Mouse (Mus musculus): ENCODE results near the gene Eef1e1. TPM values are rescaled to one million over a fixed set of nuclear protein-coding genes. Genes with fewer than 3 reads are reported as not detected.

The Eef1e1 gene
- polyA plus RNA-seq, 2 experiments = 21.4 to 44.4 TPM

DNA sequence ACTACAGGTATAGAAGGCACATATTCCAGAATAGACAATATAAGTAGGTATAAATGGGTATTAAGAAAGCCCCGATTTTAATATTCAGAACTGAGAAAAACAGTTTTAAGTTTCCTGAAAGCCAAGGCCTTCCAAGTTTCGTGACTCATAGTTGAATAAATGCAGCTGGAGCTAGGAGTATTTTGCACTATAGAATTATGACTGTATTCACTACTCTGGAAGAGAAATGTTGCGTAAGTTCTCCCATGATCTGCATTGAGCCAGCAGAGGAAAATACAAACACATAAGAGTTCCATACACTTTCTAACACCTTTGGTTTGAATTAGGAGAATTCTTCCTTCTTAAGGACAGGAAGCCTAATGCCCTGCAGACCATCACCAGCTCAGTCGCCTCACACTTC, 8.6 kb downstream of the Eef1e1 start:
- H3K9ac ChIP-seq (ENCODE audit: low read depth, low read length, severe bottlenecking) = no peak overlapping the region
- H3K4me2 ChIP-seq (replicated peaks; ENCODE audit: low read depth, low read length, severe bottlenecking) = no peak overlapping the region
- H3K9me3 ChIP-seq (ENCODE audit: control insufficient read depth, low read length) = no peaks in the 10 kb centered on the region
- H3K36me3 ChIP-seq (ENCODE audit: control insufficient read depth, insufficient read depth, low read length) = peaks cover 91% of the 10 kb centered on the region
- no peak overlapping the region for H3K27ac ChIP-seq (replicated peaks; ENCODE audit: low read depth, low read length)
- ATAC-seq (ENCODE audit: low FRiP score, low read depth) = no peak
- TF ChIP-seq POLR2A (IDR thresholded peaks at IDR 0.05; ENCODE audit: borderline replicate concordance, extremely low read depth, insufficient read depth, insufficient read length) = no peak
- WGBS = 87% methylated on average over 4 of the region's 4 CpGs
- no peaks in the 10 kb centered on the region for H3K4me1 ChIP-seq (ENCODE audit: control insufficient read depth, insufficient read depth, low read length)
- DNase-seq (ENCODE audit: low spot score) = no peak
- H3K4me3 ChIP-seq (replicated peaks; ENCODE audit: low read length) = no peak overlapping the region
- no peaks in the 10 kb centered on the region for H3K27me3 ChIP-seq (ENCODE audit: control insufficient read depth, insufficient read depth, low read length)

DNA sequence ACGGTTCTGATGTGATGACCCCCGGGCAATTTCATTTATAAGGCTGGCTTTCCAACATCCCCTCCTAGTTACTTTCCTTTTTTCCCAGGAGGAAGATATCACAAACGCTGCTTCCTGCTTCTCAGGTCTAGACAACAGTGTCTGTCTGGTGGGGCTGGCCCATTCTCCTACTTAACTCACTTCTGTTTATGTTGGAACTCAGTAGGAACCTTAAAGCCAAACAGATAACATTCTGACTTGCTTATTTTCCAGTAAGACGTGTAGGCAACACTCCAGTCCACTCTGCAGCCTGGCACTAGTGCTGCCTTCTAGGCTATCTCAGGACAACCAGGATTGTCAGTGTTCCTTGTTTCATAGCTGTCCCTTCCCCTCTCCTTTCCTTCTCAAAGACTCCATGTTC, 9.8 kb downstream of the Eef1e1 start:
- Histone ChIP-seq H3K9me3 (ENCODE audit: control insufficient read depth, low read length) (no peaks in the 10 kb centered on the region), H3K4me2 (replicated peaks; ENCODE audit: low read depth, low read length, severe bottlenecking) (no peak overlapping the region), H3K4me1 (ENCODE audit: control insufficient read depth, insufficient read depth, low read length) (no peaks in the 10 kb centered on the region), H3K27me3 (ENCODE audit: control insufficient read depth, insufficient read depth, low read length) (no peaks in the 10 kb centered on the region), H3K27ac (replicated peaks; ENCODE audit: low read depth, low read length) (no peak overlapping the region), H3K36me3 (ENCODE audit: control insufficient read depth, insufficient read depth, low read length) (peaks cover 91% of the 10 kb centered on the region), H3K9ac (ENCODE audit: low read depth, low read length, severe bottlenecking) (no peak overlapping the region), H3K4me3 (replicated peaks; ENCODE audit: low read length) (no peak overlapping the region)
- WGBS = 85% methylated on average over 4 of the region's 4 CpGs
- ATAC-seq (ENCODE audit: low FRiP score, low read depth) = no peak
- DNase-seq (ENCODE audit: low spot score) = no peak
- no peak for TF ChIP-seq POLR2A (IDR thresholded peaks at IDR 0.05; ENCODE audit: borderline replicate concordance, extremely low read depth, insufficient read depth, insufficient read length)

DNA sequence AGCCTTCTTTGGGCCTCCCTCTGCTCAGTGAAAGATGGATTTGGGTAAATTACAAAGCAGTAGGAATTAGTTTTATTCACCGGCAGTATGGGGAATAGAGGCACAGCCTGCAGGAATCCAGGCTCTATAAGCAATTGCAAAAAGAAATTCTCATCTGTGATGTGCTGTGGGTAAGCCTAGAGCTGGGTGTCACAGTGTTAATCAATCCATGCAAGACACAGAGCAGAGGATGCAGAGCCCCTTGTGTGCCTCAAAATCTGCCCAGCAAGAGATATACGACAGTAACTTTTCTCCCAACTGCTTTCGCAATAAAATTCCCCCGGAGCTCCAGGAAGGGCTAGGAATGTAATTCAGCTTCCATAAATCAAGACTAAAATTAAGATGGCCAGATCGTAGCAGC, 17.4 kb downstream of the Eef1e1 start:
- ATAC-seq (ENCODE audit: low FRiP score, low read depth) = peak; percentile 44; the same call in 1 of the 2 replicates
- DNase-seq (ENCODE audit: low spot score) = no peak
- Histone ChIP-seq H3K27me3 (ENCODE audit: control insufficient read depth, insufficient read depth, low read length) (no peaks in the 10 kb centered on the region), H3K4me3 (replicated peaks; ENCODE audit: low read length) (no peak overlapping the region), H3K9ac (ENCODE audit: low read depth, low read length, severe bottlenecking) (no peak overlapping the region), H3K4me2 (replicated peaks; ENCODE audit: low read depth, low read length, severe bottlenecking) (no peak overlapping the region), H3K4me1 (ENCODE audit: control insufficient read depth, insufficient read depth, low read length) (no peaks in the 10 kb centered on the region), H3K27ac (replicated peaks; ENCODE audit: low read depth, low read length) (no peak overlapping the region), H3K36me3 (ENCODE audit: control insufficient read depth, insufficient read depth, low read length) (peaks cover 28% of the 10 kb centered on the region), H3K9me3 (ENCODE audit: control insufficient read depth, low read length) (peaks cover 3% of the 10 kb centered on the region; the same call in 1 of the 2 replicates)
- WGBS = 56% methylated on average over 5 of the region's 5 CpGs
- no peak for TF ChIP-seq POLR2A (IDR thresholded peaks at IDR 0.05; ENCODE audit: borderline replicate concordance, extremely low read depth, insufficient read depth, insufficient read length)

DNA sequence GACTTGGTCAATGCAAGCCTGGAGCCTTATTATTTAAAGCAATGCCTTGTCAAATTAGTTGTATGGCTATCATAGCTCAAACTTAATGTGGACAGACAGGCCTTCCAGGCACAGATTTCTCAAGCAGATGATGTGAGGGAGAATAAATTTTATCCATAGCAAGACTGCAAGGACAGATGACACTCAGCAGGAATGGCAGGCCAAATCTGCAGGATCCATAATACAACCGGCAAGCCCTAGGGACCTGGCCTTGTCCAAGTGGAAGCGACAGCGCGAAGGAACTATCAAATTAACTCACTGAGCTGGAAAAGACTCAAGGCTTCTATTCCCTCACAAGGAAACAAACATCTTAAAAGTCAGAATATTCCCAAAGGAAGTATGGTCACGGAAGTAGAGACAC, 17.9 kb downstream of the Eef1e1 start:
- no peak overlapping the region for H3K9ac ChIP-seq (ENCODE audit: low read depth, low read length, severe bottlenecking)
- H3K4me3 ChIP-seq (replicated peaks; ENCODE audit: low read length) = no peak overlapping the region
- TF ChIP-seq POLR2A (IDR thresholded peaks at IDR 0.05; ENCODE audit: borderline replicate concordance, extremely low read depth, insufficient read depth, insufficient read length) = no peak
- H3K36me3 ChIP-seq (ENCODE audit: control insufficient read depth, insufficient read depth, low read length) = peaks cover 25% of the 10 kb centered on the region
- ATAC-seq (ENCODE audit: low FRiP score, low read depth) (no peak), DNase-seq (ENCODE audit: low spot score) (no peak)
- H3K27ac ChIP-seq (replicated peaks; ENCODE audit: low read depth, low read length) = no peak overlapping the region
- no peaks in the 10 kb centered on the region for H3K27me3 ChIP-seq (ENCODE audit: control insufficient read depth, insufficient read depth, low read length)
- WGBS = 86% methylated on average over 5 of the region's 5 CpGs
- H3K4me1 ChIP-seq (ENCODE audit: control insufficient read depth, insufficient read depth, low read length) = no peaks in the 10 kb centered on the region
- no peak overlapping the region for H3K4me2 ChIP-seq (replicated peaks; ENCODE audit: low read depth, low read length, severe bottlenecking)
- peaks cover 3% of the 10 kb centered on the region; the same call in 1 of the 2 replicates for H3K9me3 ChIP-seq (ENCODE audit: control insufficient read depth, low read length)

DNA sequence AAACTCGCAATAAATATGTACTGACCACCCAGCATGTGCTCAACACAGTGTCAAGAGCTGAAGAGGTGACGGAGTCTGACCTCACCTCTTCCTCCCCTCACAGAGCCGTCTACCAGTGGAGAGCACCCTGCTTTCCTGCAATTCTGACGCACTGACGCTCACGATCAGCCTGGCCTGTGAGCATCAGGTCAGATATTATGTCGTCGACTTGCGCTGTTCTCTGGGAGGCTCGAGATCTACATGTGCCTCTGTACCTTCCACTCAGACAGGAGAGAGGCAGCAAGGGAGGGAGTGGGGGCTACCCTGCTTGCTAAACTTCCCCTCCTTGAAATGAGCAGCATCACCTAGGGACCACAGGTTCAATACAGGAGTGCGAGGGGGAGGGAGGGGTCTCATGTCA, 20.2 kb downstream of the Eef1e1 start:
- no peak overlapping the region for H3K27ac ChIP-seq (replicated peaks; ENCODE audit: low read depth, low read length)
- H3K4me3 ChIP-seq (replicated peaks; ENCODE audit: low read length) = no peak overlapping the region
- no peak for ATAC-seq (ENCODE audit: low FRiP score, low read depth)
- H3K4me2 ChIP-seq (replicated peaks; ENCODE audit: low read depth, low read length, severe bottlenecking) = no peak overlapping the region
- no peak for DNase-seq (ENCODE audit: low spot score)
- WGBS = 82% methylated on average over 11 of the region's 11 CpGs
- peaks cover 4% of the 10 kb centered on the region for H3K36me3 ChIP-seq (ENCODE audit: control insufficient read depth, insufficient read depth, low read length)
- no peak overlapping the region for H3K9ac ChIP-seq (ENCODE audit: low read depth, low read length, severe bottlenecking)
- no peak for TF ChIP-seq POLR2A (IDR thresholded peaks at IDR 0.05; ENCODE audit: borderline replicate concordance, extremely low read depth, insufficient read depth, insufficient read length)
- peaks cover 3% of the 10 kb centered on the region; the same call in 1 of the 2 replicates for H3K9me3 ChIP-seq (ENCODE audit: control insufficient read depth, low read length)
- H3K27me3 ChIP-seq (ENCODE audit: control insufficient read depth, insufficient read depth, low read length) = no peaks in the 10 kb centered on the region
- H3K4me1 ChIP-seq (ENCODE audit: control insufficient read depth, insufficient read depth, low read length) = peaks cover 6% of the 10 kb centered on the region

DNA sequence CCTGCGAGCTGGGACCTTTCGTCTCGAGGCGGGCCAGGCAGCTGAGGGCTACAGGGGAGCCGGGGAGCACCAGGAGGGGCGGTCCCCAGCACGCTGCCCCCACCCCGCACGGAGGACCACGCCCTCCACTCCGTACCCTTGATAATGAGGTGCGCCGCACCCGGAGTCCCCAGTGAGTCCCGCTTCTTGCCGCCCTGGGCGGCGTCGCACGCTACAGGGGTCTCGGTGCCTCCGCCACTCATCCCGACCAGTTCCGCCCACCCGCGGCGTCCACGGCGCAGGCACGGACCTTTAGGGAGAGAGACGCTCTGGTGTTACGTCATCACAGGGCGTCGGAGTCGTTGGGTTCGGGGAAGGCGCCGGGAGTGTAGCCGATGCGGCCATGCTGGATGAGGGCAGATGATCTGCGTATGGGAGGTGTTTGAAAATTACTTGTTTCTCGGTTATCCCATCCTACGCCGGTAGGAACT, 24.0 kb downstream of the Eef1e1 start, which contains the start of gene Bloc1s5:
TSS of gene Bloc1s5 (minus strand) at position 310 of the 470 bp plus-strand sequence.
- Histone ChIP-seq H3K4me1 (ENCODE audit: control insufficient read depth, insufficient read depth, low read length) (peaks cover 6% of the 10 kb centered on the region), H3K36me3 (ENCODE audit: control insufficient read depth, insufficient read depth, low read length) (no peaks in the 10 kb centered on the region), H3K9ac (ENCODE audit: low read depth, low read length, severe bottlenecking) (peak within 1 kb of the TSS; percentile 72), H3K4me2 (replicated peaks; ENCODE audit: low read depth, low read length, severe bottlenecking) (peak within 1 kb of the TSS; percentile 77), H3K4me3 (replicated peaks; ENCODE audit: low read length) (peak within 1 kb of the TSS; percentile 83), H3K27ac (replicated peaks; ENCODE audit: low read depth, low read length) (peak within 1 kb of the TSS; percentile 71), H3K9me3 (ENCODE audit: control insufficient read depth, low read length) (no peaks in the 10 kb centered on the region), H3K27me3 (ENCODE audit: control insufficient read depth, insufficient read depth, low read length) (no peaks in the 10 kb centered on the region)
- peak; percentile 80; the same call in 1 of the 2 replicates for TF ChIP-seq POLR2A (IDR thresholded peaks at IDR 0.05; ENCODE audit: borderline replicate concordance, extremely low read depth, insufficient read depth, insufficient read length)
- ATAC-seq (ENCODE audit: low FRiP score, low read depth) (peak; percentile 97), DNase-seq (ENCODE audit: low spot score) (peak; percentile 94)
- under 1% methylated on average over 35 of the region's 44 CpGs for WGBS
